Mouse (Mus musculus) small intestine, adult 2 months (tissue): ENCODE measurements at regions not wholly inside any gene's neighbourhood (a gene's known extent, or its start where the extent isn't known, plus 50 kb on each side); places are given as distances from the start of the nearest gene placed in this dataset.

Experiments
- CTCF ChIP-seq: fragments of 200-500 bp; IDR thresholded peaks from 2 replicates; pipeline ENCODE4 v1.5.1; 2012; ENCODE audit warnings: low read depth, mild to moderate bottlenecking, control low read depth, inconsistent platforms, low read length, moderate library complexity, mixed read lengths; ENCODE audit not compliant: insufficient replicate concordance, insufficient read length; ENCODE audit errors: extremely low read depth
- POLR2A ChIP-seq: fragments of 200-500 bp; IDR thresholded peaks from 2 replicates; pipeline ENCODE4 v1.6.1; 2012; ENCODE audit warnings: low read depth, mild to moderate bottlenecking, control low read depth, inconsistent platforms, low read length, moderate library complexity

GRCm38 (mm10) chr13:97705926-97706325 is 54.5 kb downstream of the Gm10260 start:
- TF ChIP-seq POLR2A: no peak
- TF ChIP-seq CTCF: no peak
